Mouse (Mus musculus) brown adipose tissue, adult 24 weeks (tissue): ENCODE measurements around the gene Ahcyl2. TPM values are rescaled to one million over a fixed set of nuclear protein-coding genes. Genes with fewer than 3 reads are reported as not detected.

Experiments
- H3K27ac ChIP-seq: fragments of 200-500 bp; replicated peaks from 2 replicates; pipeline ENCODE4 v1.5.1; 2012; ENCODE audit warnings: low read depth, mild to moderate bottlenecking, low read length
- H3K4me1 ChIP-seq: fragments of 200-500 bp; 2 replicates; pipeline ENCODE4 v1.6.1; 2012; ENCODE audit warnings: low read length, mixed read lengths; ENCODE audit not compliant: control insufficient read depth, insufficient read depth, insufficient read length
- H3K4me3 ChIP-seq: fragments of 200-500 bp; 2 replicates; pipeline ENCODE4 v1.5.1; 2012; ENCODE audit warnings: low read depth, mild to moderate bottlenecking, low read length, moderate library complexity; ENCODE audit not compliant: insufficient read depth
- polyA plus RNA-seq: library from polyadenylated mRNA; stranded (reverse); fragments of >200 nt; gene quantifications from 2 replicates; pipeline ENCODE4 v1.2.4, GENCODE M21; 2012; ENCODE audit not compliant: missing spikeins, insufficient read depth, insufficient read length

Ahcyl2 gene
- polyA plus RNA-seq: 37.9 and 55.9 TPM in 2 replicates

DNA sequence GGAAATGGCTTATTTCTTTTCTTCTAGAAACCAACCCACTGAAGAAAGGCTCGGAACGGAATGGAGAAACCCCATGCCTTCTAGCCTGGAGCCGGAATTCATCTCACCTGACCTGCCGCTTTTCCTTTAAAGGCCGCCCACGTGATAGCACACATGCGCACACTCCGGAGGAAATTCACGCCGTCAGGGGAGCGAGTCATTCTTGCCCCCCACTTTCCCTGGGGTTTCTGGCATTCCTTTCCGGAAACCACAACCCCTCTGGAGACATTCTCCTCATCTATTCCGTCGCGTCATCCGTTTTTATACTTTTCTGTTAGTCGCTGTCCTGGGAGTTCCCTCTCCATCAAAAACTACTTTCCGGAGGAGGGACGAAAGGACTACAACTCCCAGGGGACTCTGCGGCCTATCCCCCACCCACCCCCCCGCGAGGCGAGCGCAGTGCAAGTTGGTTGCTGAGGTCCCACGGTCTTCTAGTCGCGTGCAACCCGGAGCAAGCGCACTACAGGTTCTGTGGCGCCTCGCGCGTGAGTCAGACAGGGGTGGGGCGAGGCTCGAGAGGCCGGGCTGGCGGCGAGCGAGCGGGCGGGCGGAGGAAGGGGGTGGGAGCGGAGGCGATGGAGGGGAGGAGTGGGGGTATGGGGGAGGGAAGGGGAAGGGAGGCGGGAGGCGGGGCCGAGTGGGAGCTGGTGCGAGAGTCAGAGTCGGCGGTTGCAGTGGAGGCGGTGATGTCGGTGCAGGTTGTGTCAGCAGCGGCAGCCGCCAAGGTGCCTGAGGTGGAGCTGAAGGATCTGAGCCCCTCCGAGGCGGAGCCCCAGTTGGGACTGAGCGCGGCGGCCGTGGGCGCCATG, at the start of gene Ahcyl2:
TSS of gene Ahcyl2 (plus strand) at position 199 of the 848 bp plus-strand sequence.
- Histone ChIP-seq H3K4me1 (peaks cover 7% of the 10 kb centered on the region; the same call in 1 of the 2 replicates), H3K4me3 (peak within 1 kb of the TSS; percentile 88), H3K27ac (peak within 1 kb of the TSS; percentile 74)

DNA sequence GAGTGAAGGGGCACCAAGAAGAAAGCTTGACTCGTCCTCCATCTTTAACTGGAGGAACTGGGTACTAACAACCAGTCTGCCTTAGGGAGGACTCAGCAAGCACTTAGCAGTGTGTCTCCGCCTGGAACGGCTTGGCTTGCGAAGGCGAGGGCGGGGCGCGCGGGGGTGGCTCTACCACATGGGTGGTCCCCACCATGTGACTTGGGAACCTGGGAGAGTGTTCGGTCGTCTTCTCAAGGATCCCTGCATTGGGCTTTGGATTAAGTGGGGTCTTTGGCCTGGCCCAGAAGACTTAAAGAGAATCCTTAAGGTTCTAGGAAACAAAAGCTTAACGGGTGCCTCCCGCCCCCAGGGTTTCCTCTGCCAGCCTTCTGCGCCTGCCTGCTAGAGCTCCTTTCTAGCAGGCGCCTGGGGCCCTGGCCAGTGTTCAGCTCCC, 48.9 kb upstream of the Ahcyl2 start:
- no peak overlapping the region for H3K27ac ChIP-seq
- H3K4me1 ChIP-seq: no peaks in the 10 kb centered on the region
- peak overlapping the region; percentile 48 for H3K4me3 ChIP-seq

DNA sequence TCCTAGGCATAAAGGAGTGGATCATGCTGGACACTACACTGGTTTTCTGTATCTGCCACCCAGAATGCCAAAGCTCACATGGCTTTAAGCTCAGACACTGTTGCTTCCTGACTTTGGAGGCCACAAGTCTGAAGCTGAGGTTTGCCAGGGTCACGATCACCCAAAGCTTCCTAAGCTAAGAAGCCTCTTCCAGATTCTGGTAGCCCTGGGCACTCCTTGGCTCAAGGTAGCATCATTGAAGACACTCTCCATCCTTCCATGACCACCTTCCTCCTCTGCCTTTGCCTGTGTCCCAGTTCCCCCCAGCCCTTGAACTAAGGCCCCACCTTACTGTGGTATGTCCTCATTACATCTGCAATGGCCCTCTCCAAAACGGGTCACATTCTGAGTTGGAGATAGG, 45.9 kb upstream of the Ahcyl2 start:
- Histone ChIP-seq H3K4me3 (no peak overlapping the region), H3K4me1 (no peaks in the 10 kb centered on the region), H3K27ac (no peak overlapping the region)

DNA sequence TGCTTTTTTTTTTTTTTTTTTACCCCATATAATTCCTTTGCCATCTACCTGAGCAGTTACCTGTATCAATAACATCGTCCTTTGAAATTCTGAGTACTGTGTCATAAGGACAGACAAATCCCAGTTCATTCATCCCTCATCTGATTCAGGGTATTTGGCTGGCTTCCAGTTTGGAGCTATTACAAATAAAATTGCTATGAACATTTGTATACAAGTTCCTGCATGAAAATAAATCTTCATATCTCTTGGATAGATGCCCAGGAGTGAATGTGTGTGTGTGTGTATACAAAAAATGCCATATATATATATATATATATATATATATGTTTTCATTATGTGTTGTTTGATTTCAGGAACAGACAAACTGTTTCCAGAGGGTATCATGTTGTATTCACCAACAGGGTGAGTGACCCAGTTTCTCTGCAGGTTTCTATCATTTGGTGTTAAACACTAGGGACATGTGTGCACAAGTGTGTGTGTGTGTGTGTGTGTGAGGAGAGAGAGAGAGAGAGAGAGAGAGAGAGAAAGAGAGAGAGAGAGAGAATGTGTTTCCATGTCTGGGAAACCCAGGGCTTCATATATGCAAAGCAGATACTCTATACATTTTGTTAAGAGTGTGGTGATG, 41.1 kb upstream of the Ahcyl2 start:
- Histone ChIP-seq H3K4me1 (no peaks in the 10 kb centered on the region), H3K27ac (no peak overlapping the region), H3K4me3 (no peak overlapping the region)

DNA sequence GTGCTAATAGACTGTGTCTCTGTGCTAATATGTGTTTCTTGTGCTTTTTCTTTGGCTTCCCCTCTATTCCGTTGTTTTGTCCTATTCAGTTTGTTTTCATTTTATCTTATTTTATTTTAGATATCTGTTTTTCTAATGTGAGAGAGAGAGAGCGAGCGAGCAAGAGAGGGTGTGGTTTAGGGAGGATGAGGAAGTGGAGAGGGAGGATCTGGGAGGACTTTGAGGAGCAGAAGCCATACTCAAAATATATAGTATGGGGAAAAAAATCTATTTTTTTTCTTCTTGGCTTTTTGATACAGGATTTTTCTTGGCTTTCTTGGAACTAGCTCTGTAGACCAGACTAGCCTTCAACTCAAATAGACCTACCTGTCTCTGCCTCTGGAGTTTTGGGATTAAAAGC, 39.8 kb upstream of the Ahcyl2 start:
- no peak overlapping the region for H3K27ac ChIP-seq
- no peaks in the 10 kb centered on the region for H3K4me1 ChIP-seq
- H3K4me3 ChIP-seq: no peak overlapping the region

DNA sequence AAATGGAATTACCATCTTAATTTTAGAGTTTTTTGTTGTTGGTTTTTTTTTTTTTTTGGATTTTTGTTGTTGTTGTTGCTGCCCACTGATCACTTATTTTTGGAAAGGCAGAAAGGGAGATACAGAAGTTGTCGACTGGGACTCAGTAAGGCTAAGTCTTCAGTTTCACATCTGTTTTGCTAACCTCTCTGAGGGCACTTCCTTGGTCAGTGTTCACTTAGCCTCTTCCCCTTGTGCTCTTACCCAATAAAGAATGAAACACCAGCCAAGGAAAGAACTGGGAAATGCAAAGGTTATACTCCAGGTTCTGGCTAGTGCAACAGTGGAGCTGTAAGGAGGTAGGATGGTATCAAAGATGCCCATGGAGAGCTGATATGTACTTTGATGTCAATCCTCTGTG, 38.3 kb upstream of the Ahcyl2 start:
- Histone ChIP-seq H3K4me3 (no peak overlapping the region), H3K27ac (no peak overlapping the region), H3K4me1 (no peaks in the 10 kb centered on the region)

DNA sequence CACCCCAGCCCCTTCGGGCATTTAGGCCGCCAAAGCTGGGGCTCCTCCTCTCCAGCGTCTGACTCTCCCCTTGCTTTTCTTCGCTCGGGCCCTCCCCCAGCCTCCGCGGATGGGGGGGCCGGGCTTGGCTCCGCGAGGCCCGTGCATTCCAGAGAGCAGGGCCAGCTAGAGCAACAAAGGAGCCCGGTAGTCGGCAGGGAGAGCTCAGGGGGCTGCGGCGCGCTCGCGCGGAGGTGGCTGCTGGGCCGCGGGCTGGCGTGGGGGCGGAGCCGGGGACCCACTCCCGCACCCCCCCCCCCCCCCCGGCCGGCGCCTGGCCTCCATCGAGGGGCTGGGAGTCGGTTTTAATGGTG, 32.5 kb upstream of the Ahcyl2 start, which contains the start of gene Smo:
TSS of gene Smo (plus strand) at position 168 of the 353 bp plus-strand sequence.
- H3K4me3 ChIP-seq: peak within 1 kb of the TSS; percentile 65
- H3K27ac ChIP-seq: no peak within 1 kb of the TSS
- H3K4me1 ChIP-seq: no peaks in the 10 kb centered on the region; the same call in 1 of the 2 replicates

DNA sequence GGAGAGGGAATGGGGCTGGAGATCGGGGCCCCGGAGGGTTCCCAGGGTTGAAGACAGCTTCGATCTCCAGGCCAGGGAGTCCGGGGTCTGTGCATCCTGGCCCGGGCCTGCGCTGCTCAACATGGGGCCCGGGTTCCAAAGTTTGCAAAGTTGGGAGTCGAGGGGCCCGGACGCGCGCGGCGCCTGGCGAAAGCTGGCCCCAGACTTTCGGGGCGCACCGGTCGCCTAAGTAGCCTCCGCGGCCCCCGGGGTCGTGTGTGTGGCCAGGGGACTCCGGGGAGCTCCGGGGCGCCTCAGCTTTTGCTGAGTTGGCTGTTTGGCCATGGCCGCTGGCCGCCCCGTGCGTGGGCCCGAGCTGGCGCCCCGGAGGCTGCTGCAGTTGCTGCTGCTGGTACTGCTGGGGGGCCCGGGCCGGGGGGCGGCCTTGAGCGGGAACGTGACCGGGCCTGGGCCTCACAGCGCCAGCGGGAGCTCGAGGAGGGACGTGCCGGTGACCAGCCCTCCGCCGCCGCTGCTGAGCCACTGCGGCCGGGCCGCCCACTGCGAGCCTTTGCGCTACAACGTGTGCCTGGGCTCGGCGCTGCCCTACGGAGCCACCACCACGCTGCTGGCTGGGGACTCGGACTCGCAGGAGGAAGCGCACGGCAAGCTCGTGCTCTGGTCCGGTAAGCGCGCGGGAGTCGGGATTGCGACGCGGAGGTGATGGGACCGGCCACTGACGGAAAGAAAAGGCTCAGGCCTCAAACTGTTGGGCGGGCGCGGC, 31.9 kb upstream of the Ahcyl2 start:
- peak overlapping the region; percentile 65 for H3K4me3 ChIP-seq
- no peak overlapping the region for H3K27ac ChIP-seq
- no peaks in the 10 kb centered on the region; the same call in 1 of the 2 replicates for H3K4me1 ChIP-seq

DNA sequence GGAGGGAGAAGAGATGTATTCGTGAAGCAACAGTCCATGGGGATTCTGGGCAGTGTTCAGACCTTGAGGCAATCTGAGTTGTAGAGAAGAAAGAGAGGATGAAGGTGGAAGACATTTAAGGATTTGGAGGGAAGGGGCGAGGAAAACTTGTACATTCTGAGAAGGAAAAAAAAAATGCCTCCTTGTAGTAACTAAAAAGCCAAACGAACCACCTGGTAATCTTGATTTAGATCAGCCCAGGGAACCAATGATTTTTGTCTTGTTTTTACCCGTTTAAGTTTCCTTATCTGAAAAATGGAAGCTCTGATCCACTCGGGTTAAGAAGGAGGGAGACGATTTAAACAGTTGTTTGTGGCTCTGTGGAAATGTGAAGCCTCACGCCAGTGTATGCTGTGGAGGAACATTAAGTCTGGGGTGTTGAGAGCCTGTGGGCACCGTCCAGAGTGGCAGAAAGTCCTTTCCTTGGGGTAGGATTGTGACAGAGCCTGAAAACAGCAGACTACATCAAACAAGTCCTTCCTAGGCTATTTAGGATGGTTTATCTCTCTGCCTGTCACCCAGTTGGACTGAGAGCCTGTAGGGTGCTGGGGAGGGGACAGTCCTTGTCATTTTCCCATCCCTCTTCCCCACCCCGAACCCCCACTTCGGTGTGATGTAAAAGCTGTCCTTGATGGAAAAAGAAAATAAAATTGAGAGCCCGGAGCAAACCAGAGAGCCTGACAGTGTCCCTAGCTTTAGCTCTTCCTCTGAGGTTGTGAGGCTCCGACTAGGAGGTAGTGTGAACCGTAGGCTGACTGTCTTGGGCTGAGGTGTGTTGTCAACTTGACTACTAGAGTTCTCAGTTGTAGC, 31.0 kb upstream of the Ahcyl2 start:
- Histone ChIP-seq H3K27ac (no peak overlapping the region), H3K4me1 (no peaks in the 10 kb centered on the region; the same call in 1 of the 2 replicates), H3K4me3 (peak overlapping the region; percentile 65)

DNA sequence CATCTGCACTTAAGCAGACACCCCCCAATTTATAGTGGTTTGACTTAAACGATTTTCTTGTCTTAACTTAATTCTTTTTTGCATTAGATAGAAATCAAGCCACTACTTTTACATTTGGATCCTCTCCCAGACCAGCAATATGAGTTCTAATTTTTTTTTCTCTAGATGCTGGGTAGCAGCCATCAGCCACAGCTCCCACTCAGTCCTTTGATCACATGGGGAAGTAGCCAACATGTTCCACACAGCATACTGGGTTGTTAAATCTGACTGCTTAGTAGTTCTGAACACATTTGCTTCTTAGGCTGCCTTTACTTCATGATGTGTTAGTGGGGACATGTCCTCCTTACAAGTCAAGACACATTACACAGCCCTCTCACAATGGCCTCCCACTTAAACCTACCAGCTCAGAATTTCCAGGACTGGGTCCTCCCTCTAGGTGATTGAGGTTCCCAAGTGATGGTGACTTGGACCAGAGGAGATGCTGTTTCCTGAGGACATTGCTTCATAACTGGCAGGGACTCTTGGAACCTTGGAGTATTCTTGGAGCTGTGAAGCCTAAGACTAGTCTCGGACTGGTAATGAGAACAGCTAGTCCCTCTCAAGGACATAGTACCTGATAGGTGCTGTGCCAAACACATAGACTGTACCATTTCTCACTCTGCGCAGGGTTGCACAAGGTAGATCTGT, 16.2 kb upstream of the Ahcyl2 start:
- H3K27ac ChIP-seq: no peak overlapping the region

DNA sequence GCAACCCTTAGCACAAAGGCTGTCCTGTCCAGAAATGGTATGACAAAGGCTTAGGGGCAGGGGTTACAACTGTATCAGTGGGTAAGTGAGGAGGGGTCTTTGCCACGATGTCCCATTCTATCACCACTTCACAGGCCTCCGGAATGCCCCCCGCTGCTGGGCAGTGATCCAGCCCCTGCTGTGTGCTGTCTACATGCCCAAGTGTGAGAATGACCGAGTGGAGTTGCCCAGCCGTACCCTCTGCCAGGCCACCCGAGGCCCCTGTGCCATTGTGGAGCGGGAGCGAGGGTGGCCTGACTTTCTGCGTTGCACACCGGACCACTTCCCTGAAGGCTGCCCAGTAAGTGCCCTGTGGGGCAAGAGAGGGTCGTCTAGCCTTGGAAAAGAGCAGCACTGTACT, 14.5 kb upstream of the Ahcyl2 start:
- H3K4me3 ChIP-seq: no peak overlapping the region
- no peaks in the 10 kb centered on the region for H3K4me1 ChIP-seq
- no peak overlapping the region for H3K27ac ChIP-seq

More for the DNA sequence above, 16.2 kb upstream of the Ahcyl2 start:
- no peaks in the 10 kb centered on the region for H3K4me1 ChIP-seq
- no peak overlapping the region for H3K4me3 ChIP-seq

DNA sequence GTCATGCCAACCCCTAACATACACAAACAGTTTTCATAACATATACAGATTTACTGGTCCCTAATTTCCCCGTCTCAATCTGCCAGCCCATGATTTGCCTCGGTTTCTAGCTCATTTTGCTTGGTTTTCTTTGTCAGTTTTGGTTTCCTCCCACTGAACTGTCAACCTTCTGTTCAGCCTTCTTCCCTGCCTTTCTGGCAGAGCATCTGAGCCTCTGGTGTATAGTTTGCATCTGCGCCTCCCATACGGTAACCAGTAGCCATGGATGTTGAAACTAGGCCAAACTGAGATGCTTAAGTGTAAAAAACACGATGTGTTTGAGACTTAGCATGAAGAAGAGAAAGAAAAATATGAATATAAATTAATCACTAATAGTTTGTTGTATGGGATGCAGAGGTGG, 11.8 kb upstream of the Ahcyl2 start:
- Histone ChIP-seq H3K4me3 (no peak overlapping the region), H3K4me1 (no peaks in the 10 kb centered on the region), H3K27ac (no peak overlapping the region)

DNA sequence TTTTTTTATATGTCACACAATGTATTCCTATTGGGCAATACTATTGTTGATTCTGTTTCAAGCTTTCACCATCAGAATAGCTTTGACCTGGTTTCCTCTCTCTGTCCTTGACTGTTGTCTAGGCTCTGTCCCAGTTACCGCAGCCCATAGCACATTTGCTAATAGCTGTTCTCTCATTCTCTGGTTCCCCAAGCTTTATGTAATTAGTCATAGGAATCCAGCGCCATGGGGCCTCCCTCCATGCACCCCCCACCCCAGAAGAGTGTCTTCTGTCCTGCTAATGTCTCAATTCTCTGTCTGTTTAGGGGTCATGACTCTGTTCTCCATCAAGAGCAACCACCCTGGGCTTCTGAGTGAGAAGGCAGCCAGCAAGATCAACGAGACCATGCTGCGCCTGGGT, 11.3 kb upstream of the Ahcyl2 start:
- Histone ChIP-seq H3K4me3 (no peak overlapping the region), H3K4me1 (no peaks in the 10 kb centered on the region), H3K27ac (no peak overlapping the region)

DNA sequence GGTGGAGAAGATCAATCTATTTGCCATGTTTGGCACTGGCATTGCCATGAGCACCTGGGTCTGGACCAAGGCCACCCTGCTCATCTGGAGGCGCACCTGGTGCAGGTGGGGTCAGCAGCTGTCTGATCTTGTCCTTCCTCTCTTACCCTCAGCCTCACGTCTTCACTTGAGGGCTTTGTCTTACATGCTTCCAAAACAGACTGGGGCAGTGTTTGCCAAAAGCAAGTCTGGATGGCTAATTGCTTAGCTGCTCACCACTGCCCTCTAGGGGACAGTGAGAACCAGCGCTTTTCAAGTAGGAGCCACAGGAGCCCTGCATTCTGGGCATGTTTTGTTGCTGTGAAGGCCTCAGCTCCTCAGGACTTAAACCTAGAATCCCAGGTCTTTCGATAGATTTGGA, 9.4 kb upstream of the Ahcyl2 start:
- Histone ChIP-seq H3K4me3 (no peak overlapping the region), H3K4me1 (no peaks in the 10 kb centered on the region), H3K27ac (no peak overlapping the region)
